Mouse (Mus musculus): ENCODE data around the gene Gm49369.

The Gm49369 gene

GRCm38 (mm10) chr7:142382567-142382966 is at the start of gene Gm49369:
Gene Gm49369 (minus strand): TSS chr7:142382667.
- POLR2A ChIA-PET = interaction anchor here in 2 of 4 experiments (0.6 to 2.5 kb wide), 9 partner anchors 11 to 115 kb away, joined by 3 to 15 read pairs (median 4); no protein-coding TSS in a partner anchor

GRCm38 (mm10) chr7:142431106-142431505 is 48.6 kb upstream of the Gm49369 start:
- CTCF ChIA-PET = interaction anchor here in 2 of 4 experiments (0.6 to 1.0 kb wide), 2 partner anchors 13 to 107 kb away, joined by 3 to 5 read pairs; no protein-coding TSS in a partner anchor
- POLR2A ChIA-PET = interaction anchor here in 1 of 4 experiments (1.2 to 1.5 kb wide), 2 partner anchors 9 to 14 kb away, joined by 3 to 4 read pairs; no protein-coding TSS in a partner anchor

More at GRCm38 (mm10) chr7:142382567-142382966, at the start of gene Gm49369:
- CTCF ChIA-PET = no interaction called here

GRCm38 (mm10) chr7:142430160-142430678 is 47.8 kb upstream of the Gm49369 start:
- CTCF ChIA-PET = interaction anchor here in 3 of 4 experiments (0.6 to 1.2 kb wide), 8 partner anchors 7 to 181 kb away, joined by 3 to 6 read pairs (median 3); no protein-coding TSS in a partner anchor
- POLR2A ChIA-PET = interaction anchor here in 1 of 4 experiments (0.6 to 1.2 kb wide), 3 partner anchors 9 to 876 kb away, joined by 3 to 4 read pairs (median 3); no protein-coding TSS in a partner anchor

GRCm38 (mm10) chr7:142428213-142428612 is 45.7 kb upstream of the Gm49369 start:
- POLR2A ChIA-PET = interaction anchor here in 3 of 4 experiments (0.6 to 1.8 kb wide), 5 partner anchors 35 to 152 kb away, joined by 3 to 7 read pairs (median 3); partner anchors contain the start of gene Ctsd (in 1 of the 3)
- CTCF ChIA-PET = interaction anchor here (0.6 to 3.2 kb wide), 32 partner anchors 8 to 1020 kb away, joined by 3 to 18 read pairs (median 4); no protein-coding TSS in a partner anchor

GRCm38 (mm10) chr7:142425641-142426213 is 43.3 kb upstream of the Gm49369 start:
- POLR2A ChIA-PET = no interaction called here
- CTCF ChIA-PET = interaction anchor here (0.6 to 3.2 kb wide), 9 partner anchors 10 to 112 kb away, joined by 3 to 18 read pairs (median 3); no protein-coding TSS in a partner anchor

GRCm38 (mm10) chr7:142421826-142422225 is 39.4 kb upstream of the Gm49369 start:
- POLR2A ChIA-PET = interaction anchor here in 1 of 4 experiments (0.8 to 0.9 kb wide), 2 partner anchors 10 to 17 kb away, joined by 3 to 4 read pairs; no protein-coding TSS in a partner anchor
- CTCF ChIA-PET = no interaction called here

- ChIA-PET CTCF (interaction anchor here in 3 of 4 experiments (0.7 to 1.9 kb wide), 3 partner anchors 83 to 85 kb away, joined by 3 to 6 read pairs (median 5); no protein-coding TSS in a partner anchor), POLR2A (interaction anchor here in 1 of 4 experiments (1.6 kb wide), 1 partner anchor 32 kb away, joined by 5 read pairs; the partner anchor contains the start of gene Ctsd)
Measured at GRCm38 (mm10) chr7:142419887-142420286, 37.4 kb upstream of the Gm49369 start.

GRCm38 (mm10) chr7:142418679-142419078 is 36.2 kb upstream of the Gm49369 start:
- POLR2A ChIA-PET = interaction anchor here in 2 of 4 experiments (1.0 kb wide), 2 partner anchors 84 kb away, joined by 3 read pairs; no protein-coding TSS in a partner anchor
- CTCF ChIA-PET = interaction anchor here (0.6 to 2.1 kb wide), 8 partner anchors 9 to 1070 kb away, joined by 3 to 14 read pairs (median 6); no protein-coding TSS in a partner anchor

GRCm38 (mm10) chr7:142418027-142418426 is 35.6 kb upstream of the Gm49369 start:
- ChIA-PET POLR2A (interaction anchor here in 3 of 4 experiments (0.7 to 1.0 kb wide), 4 partner anchors 13 to 1014 kb away, joined by 3 read pairs; no protein-coding TSS in a partner anchor), CTCF (interaction anchor here in 3 of 4 experiments (0.7 to 2.1 kb wide), 6 partner anchors 10 to 84 kb away, joined by 3 to 14 read pairs (median 6); no protein-coding TSS in a partner anchor)

- CTCF ChIA-PET = interaction anchor here in 2 of 4 experiments (0.5 to 2.0 kb wide), 2 partner anchors 82 to 611 kb away, joined by 3 to 8 read pairs; no protein-coding TSS in a partner anchor
- POLR2A ChIA-PET = interaction anchor here in 2 of 4 experiments (0.7 to 1.3 kb wide), 3 partner anchors 31 to 109 kb away, joined by 3 read pairs; no protein-coding TSS in a partner anchor
Measured at GRCm38 (mm10) chr7:142416225-142416624, 33.8 kb upstream of the Gm49369 start.

GRCm38 (mm10) chr7:142415314-142415713 is 32.8 kb upstream of the Gm49369 start:
- ChIA-PET POLR2A (interaction anchor here in 2 of 4 experiments (0.7 to 1.1 kb wide), 2 partner anchors 23 to 37 kb away, joined by 3 read pairs; no protein-coding TSS in a partner anchor), CTCF (interaction anchor here in 2 of 4 experiments (1.5 to 2.0 kb wide), 2 partner anchors 13 to 81 kb away, joined by 4 to 8 read pairs; no protein-coding TSS in a partner anchor)

GRCm38 (mm10) chr7:142413285-142413684 is 30.8 kb upstream of the Gm49369 start:
- ChIA-PET POLR2A (interaction anchor here in 2 of 4 experiments (0.6 to 1.0 kb wide), 2 partner anchors 8 to 19 kb away, joined by 3 to 5 read pairs; no protein-coding TSS in a partner anchor), CTCF (interaction anchor here in 1 of 4 experiments (0.8 kb wide), 1 partner anchor 68 kb away, joined by 3 read pairs; no protein-coding TSS in a partner anchor)

GRCm38 (mm10) chr7:142409603-142410002 is 27.1 kb upstream of the Gm49369 start:
- ChIA-PET POLR2A (interaction anchor here in 2 of 4 experiments (0.8 to 1.9 kb wide), 2 partner anchors 22 to 23 kb away, joined by 4 to 9 read pairs; partner anchors contain the start of gene Ctsd (in 1 of the 2)), CTCF (interaction anchor here in 2 of 4 experiments (1.2 to 1.7 kb wide), 2 partner anchors 19 to 93 kb away, joined by 3 to 4 read pairs; no protein-coding TSS in a partner anchor)

- ChIA-PET POLR2A (interaction anchor here in 3 of 4 experiments (0.6 to 1.9 kb wide), 4 partner anchors 21 to 35 kb away, joined by 3 to 9 read pairs (median 3); partner anchors contain the start of genes Ctsd (in 1 of the 3), Gm49369 (in 1 of the 3) and Ifitm10 (in 1 of the 3)), CTCF (interaction anchor here in 3 of 4 experiments (1.2 to 1.7 kb wide), 4 partner anchors 20 to 93 kb away, joined by 3 to 6 read pairs (median 4); no protein-coding TSS in a partner anchor)
Measured at GRCm38 (mm10) chr7:142408686-142409085, 26.2 kb upstream of the Gm49369 start.

GRCm38 (mm10) chr7:142407935-142408334 is 25.5 kb upstream of the Gm49369 start:
- CTCF ChIA-PET = interaction anchor here in 2 of 4 experiments (1.2 to 1.6 kb wide), 2 partner anchors 74 kb away, joined by 3 to 6 read pairs; no protein-coding TSS in a partner anchor

GRCm38 (mm10) chr7:142405134-142405533 is 22.7 kb upstream of the Gm49369 start:
- POLR2A ChIA-PET = interaction anchor here in 3 of 4 experiments (0.7 to 7.2 kb wide), 21 partner anchors 9 to 648 kb away, joined by 3 to 77 read pairs (median 5); partner anchors contain the start of genes Ctsd (in 3 of the 3) and Gm49369 (in 1 of the 3)
- CTCF ChIA-PET = interaction anchor here in 2 of 4 experiments (0.7 to 1.7 kb wide), 6 partner anchors 14 to 133 kb away, joined by 3 to 5 read pairs (median 3); no protein-coding TSS in a partner anchor

More at GRCm38 (mm10) chr7:142407935-142408334, 25.5 kb upstream of the Gm49369 start:
- POLR2A ChIA-PET = interaction anchor here in 3 of 4 experiments (0.7 to 1.1 kb wide), 3 partner anchors 15 to 35 kb away, joined by 3 to 4 read pairs (median 3); partner anchors contain the start of gene Ifitm10 (in 1 of the 3)

- ChIA-PET CTCF (interaction anchor here in 2 of 4 experiments (0.6 to 1.6 kb wide), 3 partner anchors 25 to 69 kb away, joined by 3 to 13 read pairs (median 4); no protein-coding TSS in a partner anchor), POLR2A (interaction anchor here in 3 of 4 experiments (2.3 to 7.2 kb wide), 4 partner anchors 15 to 19 kb away, joined by 16 to 77 read pairs (median 18); partner anchors contain the start of gene Ctsd (in 3 of the 3))
Measured at GRCm38 (mm10) chr7:142403591-142403990, 21.1 kb upstream of the Gm49369 start.

All from embryonic stem cell, embryonic (primary cell).